Mouse (Mus musculus) liver, embryonic 12.5 days (tissue): ENCODE results near the gene Jmjd1c. TPM values are rescaled to one million over a fixed set of nuclear protein-coding genes. Genes with fewer than 3 reads are reported as not detected.

Experiments used
- ATAC-seq: fragments of 200-750 bp; cut with Nextera tagmentation; 2 replicates; pipeline ENCODE4 v1.8.0; 2017; ENCODE audit warnings: moderate number of reproducible peaks, mild to moderate bottlenecking, moderate library complexity
- H3K27ac ChIP-seq: fragments of 300-500 bp; sonication (generic); 2 replicates; pipeline ENCODE4 v1.5.1; 2016; ENCODE audit warnings: mild to moderate bottlenecking
- H3K27me3 ChIP-seq: fragments of 300-500 bp; sonication (generic); replicated peaks from 2 replicates; pipeline ENCODE4 v1.6.1; 2016; ENCODE audit warnings: mild to moderate bottlenecking, moderate library complexity
- H3K36me3 ChIP-seq: fragments of 300-500 bp; sonication (generic); 2 replicates; pipeline ENCODE4 v1.6.1; 2016; ENCODE audit warnings: mild to moderate bottlenecking, moderate library complexity
- H3K4me1 ChIP-seq: fragments of 300-500 bp; sonication (generic); 2 replicates; pipeline ENCODE4 v1.6.1; 2016
- H3K4me2 ChIP-seq: fragments of 300-500 bp; sonication (generic); 2 replicates; pipeline ENCODE4 v1.6.1; 2016; ENCODE audit warnings: mild to moderate bottlenecking, moderate library complexity
- H3K4me3 ChIP-seq: fragments of 300-500 bp; sonication (generic); 2 replicates; pipeline ENCODE4 v1.5.1; 2016; ENCODE audit warnings: mild to moderate bottlenecking, moderate library complexity
- H3K9ac ChIP-seq: fragments of 300-500 bp; sonication (generic); 2 replicates; pipeline ENCODE4 v1.6.1; 2016; ENCODE audit warnings: mild to moderate bottlenecking, moderate library complexity
- H3K9me3 ChIP-seq: fragments of 300-500 bp; sonication (generic); replicated peaks from 2 replicates; pipeline ENCODE4 v1.6.1; 2016; ENCODE audit warnings: mild to moderate bottlenecking, moderate library complexity
- WGBS: fragments of 180-500 bp; shearing (Covaris S2); methylation state at CpG from one replicate; pipeline ENCODE4 v1.1.7; 2016; ENCODE audit not compliant: insufficient replicate concordance; 5-methylcytosine and 5-hydroxymethylcytosine counted together
- polyA plus RNA-seq: library from polyadenylated mRNA; unstranded; fragments of >200 nt; fragmentation: Nextera tagmentation; extraction: Ambion mirVana; gene quantifications from 2 replicates; pipeline ENCODE4 v1.2.1, GENCODE M21; 2016

Jmjd1c gene
- polyA plus RNA-seq, 1 experiment from 2014 or later, result 16.1 TPM

- 6% methylated on average over 10 of the region's 10 CpGs for WGBS
- ATAC-seq, result no peak
These were observed 188.4 kb downstream of the Jmjd1c start for GRCm38 (mm10) chr10:67284311-67284710.

GRCm38 (mm10) chr10:67284761-67285175 lies 188.8 kb downstream of the Jmjd1c start:
- Histone ChIP-seq H3K27me3 (no peaks in the 10 kb centered on the region), H3K36me3 (no peaks in the 10 kb centered on the region), H3K27ac (peak overlapping the region; percentile 73), H3K9ac (peak overlapping the region; percentile 92), H3K9me3 (no peaks in the 10 kb centered on the region), H3K4me2 (peak overlapping the region; percentile 92), H3K4me1 (peaks cover 38% of the 10 kb centered on the region), H3K4me3 (peak overlapping the region; percentile 92)
- WGBS, result 1% methylated on average over 40 of the region's 41 CpGs
- peak; percentile 70 for ATAC-seq

More at GRCm38 (mm10) chr10:67284311-67284710, 188.4 kb downstream of the Jmjd1c start:
- Histone ChIP-seq H3K36me3 (no peaks in the 10 kb centered on the region), H3K4me1 (peaks cover 38% of the 10 kb centered on the region), H3K4me2 (peak overlapping the region; percentile 92), H3K9me3 (no peaks in the 10 kb centered on the region), H3K27ac (peak overlapping the region; percentile 73), H3K9ac (peak overlapping the region; percentile 92), H3K27me3 (no peaks in the 10 kb centered on the region), H3K4me3 (peak overlapping the region; percentile 92)

GRCm38 (mm10) chr10:67285176-67285814 lies 189.4 kb downstream of the Jmjd1c start, which contains the start of gene Nrbf2:
TSS of gene Nrbf2 (minus strand) at chr10:67285305.
- H3K9me3 ChIP-seq, result no peaks in the 10 kb centered on the region
- H3K4me2 ChIP-seq, result peak within 1 kb of the TSS; percentile 92
- H3K4me1 ChIP-seq, result peaks cover 38% of the 10 kb centered on the region
- H3K27ac ChIP-seq, result peak within 1 kb of the TSS; percentile 73
- ATAC-seq, result peak; percentile 93
- no peaks in the 10 kb centered on the region for H3K36me3 ChIP-seq
- no peaks in the 10 kb centered on the region for H3K27me3 ChIP-seq
- peak within 1 kb of the TSS; percentile 92 for H3K4me3 ChIP-seq
- H3K9ac ChIP-seq, result peak within 1 kb of the TSS; percentile 92
- WGBS, result 2% methylated on average over 45 of the region's 52 CpGs

- Histone ChIP-seq H3K9me3 (no peaks in the 10 kb centered on the region), H3K9ac (no peak overlapping the region), H3K4me3 (no peak overlapping the region), H3K27me3 (no peaks in the 10 kb centered on the region), H3K27ac (no peak overlapping the region), H3K4me1 (peaks cover 22% of the 10 kb centered on the region), H3K36me3 (no peaks in the 10 kb centered on the region), H3K4me2 (no peak overlapping the region)
- 81% methylated on average over 3 of the region's 3 CpGs for WGBS
- no peak for ATAC-seq
These were observed 192.0 kb downstream of the Jmjd1c start for GRCm38 (mm10) chr10:67287877-67288276.

GRCm38 (mm10) chr10:67290622-67291021 lies 194.7 kb downstream of the Jmjd1c start:
- Histone ChIP-seq H3K4me3 (no peak overlapping the region), H3K4me2 (no peak overlapping the region), H3K27ac (no peak overlapping the region), H3K36me3 (no peaks in the 10 kb centered on the region), H3K4me1 (peaks cover 9% of the 10 kb centered on the region), H3K27me3 (no peaks in the 10 kb centered on the region), H3K9ac (no peak overlapping the region), H3K9me3 (no peaks in the 10 kb centered on the region)
- ATAC-seq, result no peak
- 57% methylated on average over 4 of the region's 4 CpGs for WGBS

- ATAC-seq, result no peak
- no peak overlapping the region for H3K27ac ChIP-seq
These were observed 195.2 kb downstream of the Jmjd1c start for GRCm38 (mm10) chr10:67291087-67291486.

GRCm38 (mm10) chr10:67295331-67295730 lies 199.4 kb downstream of the Jmjd1c start:
- 23% methylated on average over 5 of the region's 5 CpGs for WGBS
- no peak overlapping the region for H3K4me3 ChIP-seq
- no peaks in the 10 kb centered on the region for H3K9me3 ChIP-seq
- peak overlapping the region; percentile 60 for H3K4me2 ChIP-seq
- peak overlapping the region; percentile 81 for H3K27ac ChIP-seq
- H3K4me1 ChIP-seq, result peaks cover 36% of the 10 kb centered on the region
- no peaks in the 10 kb centered on the region for H3K27me3 ChIP-seq
- H3K36me3 ChIP-seq, result no peaks in the 10 kb centered on the region
- ATAC-seq, result peak; percentile 59
- peak overlapping the region; percentile 25; the same call in 1 of the 2 replicates for H3K9ac ChIP-seq

More at GRCm38 (mm10) chr10:67291087-67291486, 195.2 kb downstream of the Jmjd1c start:
- 76% methylated on average over 8 of the region's 8 CpGs for WGBS
- Histone ChIP-seq H3K9me3 (no peaks in the 10 kb centered on the region), H3K36me3 (no peaks in the 10 kb centered on the region), H3K4me2 (no peak overlapping the region), H3K27me3 (no peaks in the 10 kb centered on the region), H3K4me1 (peaks cover 12% of the 10 kb centered on the region), H3K9ac (no peak overlapping the region), H3K4me3 (no peak overlapping the region)

- Histone ChIP-seq H3K4me1 (peaks cover 43% of the 10 kb centered on the region), H3K4me3 (peak overlapping the region; percentile 9; the same call in 1 of the 2 replicates), H3K9me3 (no peaks in the 10 kb centered on the region), H3K9ac (peak overlapping the region; percentile 59), H3K27me3 (no peaks in the 10 kb centered on the region), H3K36me3 (no peaks in the 10 kb centered on the region), H3K4me2 (peak overlapping the region; percentile 60), H3K27ac (peak overlapping the region; percentile 81)
- ATAC-seq, result peak; percentile 61
- WGBS, result 24% methylated on average over 7 of the region's 7 CpGs
These were observed 200.1 kb downstream of the Jmjd1c start for GRCm38 (mm10) chr10:67295938-67296466.

GRCm38 (mm10) chr10:67296482-67297152 lies 200.7 kb downstream of the Jmjd1c start:
- H3K9ac ChIP-seq, result peak overlapping the region; percentile 59
- no peaks in the 10 kb centered on the region for H3K27me3 ChIP-seq
- ATAC-seq, result peak; percentile 48; the same call in 1 of the 2 replicates
- H3K27ac ChIP-seq, result peak overlapping the region; percentile 81
- H3K36me3 ChIP-seq, result no peaks in the 10 kb centered on the region
- WGBS, result 64% methylated on average over 8 of the region's 8 CpGs
- peak overlapping the region; percentile 60 for H3K4me2 ChIP-seq
- peak overlapping the region; percentile 9; the same call in 1 of the 2 replicates for H3K4me3 ChIP-seq
- H3K9me3 ChIP-seq, result no peaks in the 10 kb centered on the region
- peaks cover 46% of the 10 kb centered on the region for H3K4me1 ChIP-seq

GRCm38 (mm10) chr10:67297175-67297855 lies 201.4 kb downstream of the Jmjd1c start:
- no peaks in the 10 kb centered on the region for H3K9me3 ChIP-seq
- H3K27ac ChIP-seq, result no peak overlapping the region
- no peaks in the 10 kb centered on the region for H3K27me3 ChIP-seq
- peak overlapping the region; percentile 60 for H3K4me2 ChIP-seq
- 71% methylated on average over 17 of the region's 17 CpGs for WGBS
- ATAC-seq, result peak; percentile 45; the same call in 1 of the 2 replicates
- H3K4me1 ChIP-seq, result peaks cover 48% of the 10 kb centered on the region
- H3K36me3 ChIP-seq, result no peaks in the 10 kb centered on the region
- H3K4me3 ChIP-seq, result peak overlapping the region; percentile 14
- no peak overlapping the region for H3K9ac ChIP-seq

GRCm38 (mm10) chr10:67298856-67299255 lies 202.9 kb downstream of the Jmjd1c start:
- no peak for ATAC-seq
- H3K4me2 ChIP-seq, result peak overlapping the region; percentile 60; the same call in 1 of the 2 replicates
- H3K27me3 ChIP-seq, result no peaks in the 10 kb centered on the region
- WGBS, result 53% methylated on average over 5 of the region's 5 CpGs
- H3K9me3 ChIP-seq, result no peaks in the 10 kb centered on the region
- H3K27ac ChIP-seq, result no peak overlapping the region
- no peaks in the 10 kb centered on the region for H3K36me3 ChIP-seq
- no peak overlapping the region for H3K9ac ChIP-seq
- peaks cover 50% of the 10 kb centered on the region for H3K4me1 ChIP-seq
- H3K4me3 ChIP-seq, result no peak overlapping the region
